Mouse (Mus musculus): ENCODE data around the gene Exd2. TPM values are rescaled to one million over a fixed set of nuclear protein-coding genes. Genes with fewer than 3 reads are reported as not detected.

Exd2 gene
- total and polyA plus RNA-seq, 3 experiments: 10.2 to 16.8 (median 12.9) TPM

GRCm38 (mm10) chr12:80537313-80537712 is 74.4 kb downstream of the Exd2 start:
- H3K4me1 ChIP-seq (ENCODE audit: control insufficient read depth, insufficient read depth, low read length): no peaks in the 10 kb centered on the region; the same call in 1 of the 2 replicates
- intact Hi-C loops (cut with DNase I): no loop called here
- DNase-seq: no peak
- no peak overlapping the region for H3K4me3 ChIP-seq
- TF ChIP-seq POLR2A (IDR thresholded peaks at IDR 0.05; ENCODE audit: insufficient read depth, low read depth, low read length): no peak
- TF ChIP-seq CTCF (IDR thresholded peaks at IDR 0.05): no peak
- TF ChIP-seq EP300 (IDR thresholded peaks at IDR 0.05; ENCODE audit: insufficient read depth, low read depth, low read length): no peak
- H3K27me3 ChIP-seq (ENCODE audit: control insufficient read depth, insufficient read depth, low read length): no peaks in the 10 kb centered on the region
- H3K36me3 ChIP-seq (ENCODE audit: control insufficient read depth, insufficient read depth, low read length): no peaks in the 10 kb centered on the region
- no peak overlapping the region for H3K27ac ChIP-seq
- WGBS: 88% methylated on average over 2 of the region's 2 CpGs
- H3K79me2 ChIP-seq (replicated peaks; ENCODE audit: control insufficient read depth, insufficient read depth, low read length): no peaks in the 10 kb centered on the region
- no peak overlapping the region for H3K9ac ChIP-seq (ENCODE audit: low read depth, low read length)

GRCm38 (mm10) chr12:80538311-80538710 is 75.4 kb downstream of the Exd2 start:
- no peak for DNase-seq
- Histone ChIP-seq H3K36me3 (ENCODE audit: control insufficient read depth, insufficient read depth, low read length) (no peaks in the 10 kb centered on the region), H3K79me2 (replicated peaks; ENCODE audit: control insufficient read depth, insufficient read depth, low read length) (no peaks in the 10 kb centered on the region), H3K27ac (no peak overlapping the region), H3K27me3 (ENCODE audit: control insufficient read depth, insufficient read depth, low read length) (no peaks in the 10 kb centered on the region), H3K4me3 (no peak overlapping the region), H3K4me1 (ENCODE audit: control insufficient read depth, insufficient read depth, low read length) (no peaks in the 10 kb centered on the region; the same call in 1 of the 2 replicates), H3K9ac (ENCODE audit: low read depth, low read length) (no peak overlapping the region)
- 66% methylated on average over 6 of the region's 6 CpGs for WGBS
- intact Hi-C loops (cut with DNase I): no loop called here
- no peak for TF ChIP-seq POLR2A (IDR thresholded peaks at IDR 0.05; ENCODE audit: insufficient read depth, low read depth, low read length)
- no peak for TF ChIP-seq EP300 (IDR thresholded peaks at IDR 0.05; ENCODE audit: insufficient read depth, low read depth, low read length)
- TF ChIP-seq CTCF (IDR thresholded peaks at IDR 0.05): no peak

- WGBS: 47% methylated on average over 4 of the region's 4 CpGs
- no peaks in the 10 kb centered on the region for H3K27me3 ChIP-seq (ENCODE audit: control insufficient read depth, insufficient read depth, low read length)
- no peak overlapping the region for H3K4me3 ChIP-seq
- peaks cover 5% of the 10 kb centered on the region for H3K4me1 ChIP-seq (ENCODE audit: control insufficient read depth, insufficient read depth, low read length)
- intact Hi-C loops (cut with DNase I): no loop called here
- H3K79me2 ChIP-seq (replicated peaks; ENCODE audit: control insufficient read depth, insufficient read depth, low read length): no peaks in the 10 kb centered on the region
- DNase-seq: no peak
- no peak overlapping the region for H3K9ac ChIP-seq (ENCODE audit: low read depth, low read length)
- no peak overlapping the region for H3K27ac ChIP-seq
- H3K36me3 ChIP-seq (ENCODE audit: control insufficient read depth, insufficient read depth, low read length): no peaks in the 10 kb centered on the region
- TF ChIP-seq POLR2A (IDR thresholded peaks at IDR 0.05; ENCODE audit: insufficient read depth, low read depth, low read length): no peak
- no peak for TF ChIP-seq CTCF (IDR thresholded peaks at IDR 0.05)
- TF ChIP-seq EP300 (IDR thresholded peaks at IDR 0.05; ENCODE audit: insufficient read depth, low read depth, low read length): no peak
These were observed 82.4 kb downstream of the Exd2 start for GRCm38 (mm10) chr12:80545310-80545709.

- H3K27ac ChIP-seq: peak overlapping the region; percentile 30; the same call in 1 of the 2 replicates
- H3K4me3 ChIP-seq: no peak overlapping the region
- intact Hi-C loops (cut with DNase I): no loop called here
- TF ChIP-seq CTCF (IDR thresholded peaks at IDR 0.05) (no peak), EP300 (IDR thresholded peaks at IDR 0.05; ENCODE audit: insufficient read depth, low read depth, low read length) (no peak), POLR2A (IDR thresholded peaks at IDR 0.05; ENCODE audit: insufficient read depth, low read depth, low read length) (no peak)
- no peaks in the 10 kb centered on the region for H3K79me2 ChIP-seq (replicated peaks; ENCODE audit: control insufficient read depth, insufficient read depth, low read length)
- H3K9ac ChIP-seq (ENCODE audit: low read depth, low read length): no peak overlapping the region
- no peaks in the 10 kb centered on the region for H3K27me3 ChIP-seq (ENCODE audit: control insufficient read depth, insufficient read depth, low read length)
- peaks cover 5% of the 10 kb centered on the region for H3K4me1 ChIP-seq (ENCODE audit: control insufficient read depth, insufficient read depth, low read length)
- 56% methylated on average over 11 of the region's 11 CpGs for WGBS
- no peaks in the 10 kb centered on the region for H3K36me3 ChIP-seq (ENCODE audit: control insufficient read depth, insufficient read depth, low read length)
- DNase-seq: peak; percentile 65 to 75
These were observed 86.8 kb downstream of the Exd2 start for GRCm38 (mm10) chr12:80549646-80550045.

Other genes with a start within 250 kb of the Exd2 start
- 10 to 100 TPM; 30.6 to 31.7 TPM for gene Actn1, start 202.7 kb upstream of the Exd2 start, total RNA-seq (2021)
- gene Actn1, start 202.7 kb upstream of the Exd2 start, polyA plus RNA-seq (2012; rRNA removed): 29.0 and 31.1 TPM in 2 replicates
- gene Dcaf5, start 26.5 kb upstream of the Exd2 start, total RNA-seq (2021): 10 to 100 TPM; 32.4 to 38.1 TPM
- 15.9 and 24.9 TPM in 2 replicates for gene Dcaf5, start 26.5 kb upstream of the Exd2 start, polyA plus RNA-seq (2012; rRNA removed)
- gene Galnt16, start 55.2 kb downstream of the Exd2 start, total RNA-seq (2021): 1 to 10 TPM; 2.0 to 3.0 TPM
- 3.0 and 3.4 TPM in 2 replicates for gene Galnt16, start 55.2 kb downstream of the Exd2 start, polyA plus RNA-seq (2012; rRNA removed)
- 10 to 100 TPM; 15.6 to 17.4 TPM for gene Slc39a9, start 180.8 kb downstream of the Exd2 start, total RNA-seq (2021)
- gene Slc39a9, start 180.8 kb downstream of the Exd2 start, polyA plus RNA-seq (2012; rRNA removed): 18.1 and 24.7 TPM in 2 replicates
- 10 to 100 TPM; 17.9 to 23.8 TPM for gene Erh, start 181.2 kb downstream of the Exd2 start, total RNA-seq (2021)
- gene Erh, start 181.2 kb downstream of the Exd2 start, polyA plus RNA-seq (2012; rRNA removed): 22.4 and 29.5 TPM in 2 replicates
- gene Plekhd1, start 229.5 kb downstream of the Exd2 start, total RNA-seq (2021): not detected
- gene Plekhd1, start 229.5 kb downstream of the Exd2 start, polyA plus RNA-seq (2012; rRNA removed): 0.27 and 0.41 TPM in 2 replicates